Mouse (Mus musculus) adrenal gland, postnatal 36 days (tissue): ENCODE measurements at regions not wholly inside any gene's neighbourhood (a gene's known extent, or its start where the extent isn't known, plus 50 kb on each side); places are given as distances from the start of the nearest gene placed in this dataset.
A peak's percentile ranks its signal among the peaks of the same experiment; 100 is the strongest.
"Not testable (repeated sequence)": the region's sequence is repeated elsewhere in the genome, so short reads cannot be mapped to it uniquely, and the experiment has no call there.

Source experiments
- DNase-seq, 2 experiments: peaks; one replicate each; pipeline ENCODE4 v3.0.0; 2021; ENCODE audit warnings: mixed read lengths in 1 of 2

DNA sequence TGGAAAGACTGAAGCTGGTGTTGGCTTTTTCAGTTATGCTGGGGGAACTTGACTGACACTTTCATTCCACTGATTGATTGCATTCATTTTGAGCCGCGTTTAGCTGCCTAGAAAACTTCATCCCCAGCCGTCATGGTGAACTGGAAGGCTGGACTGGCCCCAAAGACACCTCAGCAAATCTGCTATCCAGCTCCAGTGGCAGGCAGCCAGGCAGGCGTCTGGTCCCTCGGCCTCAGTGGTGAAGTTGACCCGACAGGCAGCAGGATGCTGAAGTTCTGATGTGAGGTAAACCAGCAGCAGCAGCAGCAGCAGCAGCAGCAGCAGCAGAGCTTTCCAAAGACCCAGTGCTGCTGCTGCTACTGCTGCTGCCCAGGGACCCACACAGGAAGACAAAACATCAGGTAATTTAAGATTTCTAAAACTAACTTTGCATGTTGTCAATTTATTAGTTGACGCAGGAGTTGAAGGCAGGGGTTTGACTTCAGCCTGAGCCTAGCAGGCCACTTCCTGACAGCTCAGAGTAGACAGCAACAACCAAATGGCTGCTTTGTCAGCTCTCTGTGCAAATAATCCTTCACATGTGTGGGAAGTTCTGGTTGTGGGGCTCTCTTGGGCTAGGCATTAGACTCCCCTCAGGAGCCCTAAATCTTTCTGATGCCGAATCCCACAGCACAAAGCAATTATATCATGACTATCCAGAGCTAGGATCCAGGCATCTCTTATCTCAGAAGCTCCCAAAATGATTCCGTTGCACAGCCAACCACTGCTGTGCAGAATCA is 200.4 kb upstream of the Nhs start:
- DNase-seq, result peak in 1 of 2 experiments; percentile 18

DNA sequence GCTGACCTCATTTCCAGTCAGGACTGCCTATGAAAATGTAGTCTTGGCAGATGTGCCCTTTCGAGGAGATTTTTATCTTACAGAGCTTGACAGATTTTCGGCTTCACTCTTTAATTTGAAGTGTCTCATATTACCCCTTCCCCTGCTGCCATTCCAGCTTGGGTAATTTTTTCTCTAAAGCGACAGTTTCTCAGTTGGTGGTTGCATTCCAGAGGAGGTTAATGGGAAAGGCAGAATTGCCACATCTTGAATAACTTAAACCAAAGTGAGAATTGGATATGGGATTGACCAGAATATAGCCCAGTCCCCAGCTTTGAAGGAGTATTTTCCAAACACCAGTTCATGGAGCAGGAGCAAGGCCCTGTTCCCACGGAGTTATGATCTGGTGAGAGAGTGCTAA is 188.8 kb upstream of the Nhs start:
- no peak for DNase-seq

DNA sequence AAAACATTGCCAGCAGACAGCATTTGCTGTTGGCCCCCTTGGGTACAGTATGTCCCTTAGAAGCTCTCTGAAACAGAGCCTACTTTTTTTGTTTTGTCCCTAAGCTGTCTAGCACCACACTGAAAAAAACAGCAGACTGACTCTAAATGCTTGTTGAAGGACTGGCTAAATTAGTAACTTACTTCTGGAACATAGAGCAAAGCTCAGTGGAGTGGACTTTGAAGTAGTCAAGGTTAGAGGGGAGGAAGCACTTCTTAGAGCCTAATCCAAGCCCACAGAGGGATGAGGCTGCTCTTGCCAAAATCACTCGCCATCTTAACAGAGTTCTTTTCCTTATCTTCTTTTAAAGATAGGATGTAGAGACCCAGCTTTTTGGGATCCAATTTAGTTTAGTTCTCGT is 188.4 kb upstream of the Nhs start:
- DNase-seq, result peak in 1 of 2 experiments; percentile 0

DNA sequence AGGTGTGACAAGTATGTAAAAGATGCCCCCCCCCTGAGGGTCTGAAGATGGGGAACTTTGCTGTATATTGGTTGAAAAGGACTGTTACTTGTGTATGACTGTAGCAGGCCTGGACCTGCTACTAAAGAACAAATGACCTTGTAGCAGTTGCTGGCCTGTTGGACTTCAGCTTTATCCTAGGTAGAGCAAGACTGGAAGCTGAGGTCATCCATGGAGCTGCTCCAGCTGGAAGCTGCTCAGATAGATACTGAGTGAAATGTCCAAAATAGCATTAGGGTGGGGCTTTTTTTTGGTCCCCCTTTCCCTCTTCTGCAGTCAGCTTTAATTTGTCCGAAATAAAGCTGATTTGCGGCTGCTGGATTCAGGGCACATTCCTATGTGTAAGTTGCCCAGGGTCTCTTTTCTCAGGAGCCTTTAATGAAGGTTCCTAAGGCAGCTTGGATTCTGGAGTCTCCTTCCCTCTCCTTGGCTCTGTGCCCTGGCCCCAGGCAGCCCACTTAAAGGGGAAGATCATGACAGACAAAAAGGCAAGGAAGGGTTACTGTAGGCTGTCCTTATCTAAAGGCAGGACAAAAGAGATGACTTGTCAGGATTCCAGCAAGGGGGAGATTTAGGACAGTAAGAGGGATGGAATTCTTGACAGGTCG is 186.1 kb upstream of the Nhs start:
- peak; percentile 31 to 59 for DNase-seq

DNA sequence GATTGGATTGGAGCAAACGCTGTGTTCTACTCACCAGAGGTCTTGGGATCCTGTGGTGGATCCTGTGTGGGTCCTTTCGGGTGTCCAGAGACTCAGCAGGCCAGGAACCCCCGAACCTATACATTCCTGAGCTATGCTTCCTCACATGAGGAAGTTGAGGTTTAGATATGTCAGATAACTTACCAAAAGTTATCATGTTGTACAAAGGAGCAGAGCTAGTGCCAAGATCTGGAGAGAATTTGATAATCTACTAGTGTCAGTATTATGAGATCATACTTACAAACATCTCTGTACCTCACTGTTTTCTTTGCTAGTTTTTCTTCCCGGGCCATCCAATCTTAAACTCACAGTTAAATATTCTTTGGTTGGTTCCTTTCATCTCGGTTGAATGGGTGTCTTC is 172.6 kb upstream of the Nhs start:
- DNase-seq, result no peak

DNA sequence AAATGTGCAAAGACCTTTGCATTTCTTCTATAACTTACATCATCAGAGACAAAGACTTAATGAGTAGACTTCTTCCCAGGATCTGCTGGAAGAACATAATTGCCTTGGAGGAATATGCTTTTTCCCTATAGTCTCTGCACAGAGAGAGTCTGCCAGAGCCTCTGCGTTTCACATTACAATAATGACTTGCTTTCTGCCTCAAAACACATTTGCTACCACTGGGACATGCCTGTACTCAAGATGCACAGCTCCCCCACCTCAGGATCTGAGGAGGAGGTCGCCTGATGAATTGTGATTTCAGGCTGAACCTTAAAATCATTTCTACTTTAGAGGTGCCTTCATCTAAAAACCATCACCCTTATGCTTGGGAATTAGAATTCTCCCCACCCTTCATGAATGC is 148.1 kb upstream of the Nhs start:
- no peak for DNase-seq

DNA sequence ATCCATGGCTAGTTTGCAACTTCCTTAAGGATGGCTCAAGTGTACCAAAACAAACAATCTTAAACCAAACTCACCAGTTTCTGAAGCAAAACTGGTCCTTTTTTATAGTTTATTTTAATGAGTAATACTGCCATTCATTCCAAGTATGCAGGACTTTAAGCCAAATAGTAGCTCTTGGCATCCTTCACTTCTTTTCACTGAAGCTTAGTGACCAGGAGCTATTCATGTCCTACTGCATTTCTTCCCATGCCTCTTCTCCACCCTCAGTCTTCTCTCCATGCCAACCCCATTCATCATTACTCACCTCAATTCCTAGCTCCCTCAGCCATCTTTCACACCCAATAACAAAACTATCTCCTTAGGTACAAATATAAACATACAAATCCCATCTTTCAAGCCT is 144.6 kb upstream of the Nhs start:
- no peak for DNase-seq

DNA sequence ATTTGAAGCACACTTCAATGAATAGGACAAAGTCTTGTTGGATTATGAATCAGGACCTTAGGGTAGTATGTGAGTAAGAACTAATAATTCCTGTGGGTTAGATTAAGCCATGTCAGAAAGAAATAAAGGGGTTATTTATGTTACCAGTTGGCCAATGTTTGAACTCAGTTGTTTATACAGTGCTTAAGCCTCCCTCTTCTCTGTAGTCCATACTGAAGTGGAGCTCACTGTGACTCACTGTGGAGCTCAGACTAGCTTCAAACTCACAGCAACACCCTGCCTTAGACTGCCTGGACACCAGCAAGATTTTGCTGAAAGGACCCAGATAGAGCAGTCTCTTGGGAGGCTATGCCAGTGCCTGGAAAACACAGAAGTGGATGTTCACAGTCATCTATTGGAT is 143.3 kb upstream of the Nhs start:
- DNase-seq, result no peak

DNA sequence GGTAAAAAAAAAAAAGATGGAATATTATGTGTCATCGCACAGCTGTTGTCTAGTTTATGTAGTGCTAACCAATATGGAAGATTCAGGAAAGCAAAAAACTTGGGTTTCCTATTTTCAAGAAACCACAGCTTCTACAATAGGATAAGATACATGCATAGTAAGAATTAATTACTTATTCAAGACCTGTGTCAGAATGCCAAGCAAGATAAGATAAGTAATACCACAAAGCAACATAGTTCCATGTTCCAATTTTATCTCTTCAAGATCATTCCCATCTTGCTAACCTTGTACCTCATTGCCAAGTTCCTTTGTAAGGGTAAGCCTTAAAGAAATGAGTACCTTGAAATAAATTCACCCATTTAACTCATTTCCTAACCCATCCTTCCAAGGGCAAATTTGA is 131.7 kb upstream of the Nhs start:
- DNase-seq, result no peak

DNA sequence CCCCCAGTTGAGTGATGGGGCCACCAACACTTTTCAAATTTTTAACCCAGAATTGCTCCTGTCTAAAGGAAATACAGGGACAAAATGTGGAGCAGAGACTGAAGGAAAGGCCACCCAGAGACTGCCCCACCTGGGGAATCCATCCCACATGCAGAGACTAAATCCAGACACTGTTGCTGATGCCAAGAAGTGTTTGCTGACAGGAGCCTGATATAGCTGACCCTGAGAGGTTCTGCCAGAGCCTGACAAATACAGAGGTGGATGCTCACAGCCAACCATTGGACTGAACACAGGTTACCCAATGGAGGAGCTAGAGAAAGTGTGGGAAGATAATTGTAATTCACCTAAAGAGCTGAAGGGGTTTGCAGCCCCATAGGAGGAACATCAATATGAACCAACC is 126.6 kb upstream of the Nhs start:
- DNase-seq, result not testable (repeated sequence)

DNA sequence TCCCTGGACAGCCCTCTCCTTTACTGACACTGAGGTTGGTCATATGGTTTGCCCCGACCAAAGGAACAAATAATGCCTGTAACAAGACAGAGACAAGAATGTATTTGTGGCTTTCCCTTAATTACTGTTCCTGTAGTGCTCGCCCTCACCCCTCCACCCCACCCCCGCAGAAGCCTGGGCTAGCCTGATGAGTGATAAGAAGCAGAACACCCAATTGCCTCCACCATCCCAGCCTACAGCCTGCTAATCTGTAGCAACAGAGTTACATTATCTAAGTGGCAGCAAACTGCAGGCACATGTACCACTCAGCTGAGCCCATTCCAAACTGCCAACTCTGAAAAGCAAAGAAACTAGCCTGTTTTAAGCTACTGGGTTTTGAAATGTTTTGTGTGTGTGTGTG is 124.7 kb upstream of the Nhs start:
- no peak for DNase-seq

DNA sequence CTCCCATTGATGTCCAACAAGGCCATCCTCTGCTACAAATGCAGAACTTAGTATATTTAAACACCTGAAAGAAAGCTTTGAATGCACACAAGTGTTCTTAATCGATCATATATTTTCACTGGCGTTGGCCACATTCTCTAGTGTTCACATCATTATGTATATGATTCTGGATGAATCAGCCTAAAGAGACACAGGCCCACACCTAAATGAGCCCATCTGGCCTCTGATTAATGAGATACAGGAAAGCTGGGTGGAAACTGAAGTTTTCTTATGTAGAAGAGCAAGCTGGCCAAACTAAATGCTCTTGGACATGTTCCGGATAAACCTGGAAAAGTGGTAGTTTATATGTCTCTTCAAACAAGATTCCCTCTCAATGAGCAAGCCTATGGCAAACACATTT is 123.2 kb upstream of the Nhs start:
- no peak for DNase-seq

DNA sequence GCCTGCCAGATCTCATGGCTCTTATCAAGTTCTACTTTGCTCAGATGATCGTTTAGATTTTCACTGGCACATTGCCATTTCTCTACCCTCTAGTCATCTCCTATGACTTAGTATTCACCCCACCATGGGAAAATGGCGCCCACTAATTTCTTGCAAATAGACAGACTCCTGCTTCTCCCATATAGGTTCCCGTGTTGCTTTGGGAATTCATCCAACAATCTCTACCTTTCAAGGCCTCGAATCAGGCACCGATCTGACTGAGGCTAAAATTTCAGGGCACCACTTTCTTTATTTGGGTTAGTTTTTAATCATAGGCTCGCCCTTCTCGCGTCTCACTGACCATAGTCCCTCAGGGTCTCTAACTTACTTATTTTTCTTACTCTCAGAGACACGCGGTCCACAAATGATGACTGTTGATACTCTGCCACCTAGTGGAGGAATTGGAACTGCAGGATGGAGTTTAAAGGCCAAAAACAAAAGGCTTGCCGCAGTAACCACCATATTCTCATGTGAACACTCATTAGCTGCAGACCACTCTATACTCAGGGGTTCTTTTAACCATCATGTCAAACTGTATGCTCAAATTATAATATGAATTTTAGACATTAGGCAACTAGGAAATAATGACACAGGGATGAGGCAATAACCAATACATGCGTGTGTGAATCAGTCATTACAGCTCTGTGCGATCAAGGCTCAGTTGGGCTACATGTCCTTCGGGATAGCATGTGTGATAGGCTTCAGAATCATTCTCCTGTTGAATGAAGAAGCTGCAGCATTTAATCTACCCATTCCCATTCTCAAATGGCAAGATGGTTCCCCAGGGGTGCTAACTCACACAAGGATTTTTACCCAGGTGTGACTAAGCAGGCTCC is 119.5 kb upstream of the Nhs start:
- DNase-seq, result peak; percentile 21 to 51

DNA sequence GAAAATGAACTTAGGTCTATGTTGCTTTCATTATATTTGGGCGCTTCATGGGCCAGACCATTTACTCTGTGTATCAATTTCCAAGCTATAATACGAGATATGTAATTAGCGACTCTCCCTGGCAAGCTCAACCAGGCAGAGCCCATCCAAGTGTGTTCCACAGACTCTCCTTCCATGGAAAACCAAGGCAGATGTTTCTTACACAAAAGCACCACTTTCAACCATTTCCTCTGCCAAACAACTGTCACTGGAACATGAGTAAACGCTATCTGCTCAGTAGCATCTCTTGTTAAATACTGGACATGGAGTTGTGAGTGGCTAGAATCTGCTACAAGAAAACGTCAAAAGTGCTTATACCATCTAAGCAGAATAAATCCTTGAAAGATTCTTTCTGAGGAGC is 115.1 kb upstream of the Nhs start:
- no peak for DNase-seq

DNA sequence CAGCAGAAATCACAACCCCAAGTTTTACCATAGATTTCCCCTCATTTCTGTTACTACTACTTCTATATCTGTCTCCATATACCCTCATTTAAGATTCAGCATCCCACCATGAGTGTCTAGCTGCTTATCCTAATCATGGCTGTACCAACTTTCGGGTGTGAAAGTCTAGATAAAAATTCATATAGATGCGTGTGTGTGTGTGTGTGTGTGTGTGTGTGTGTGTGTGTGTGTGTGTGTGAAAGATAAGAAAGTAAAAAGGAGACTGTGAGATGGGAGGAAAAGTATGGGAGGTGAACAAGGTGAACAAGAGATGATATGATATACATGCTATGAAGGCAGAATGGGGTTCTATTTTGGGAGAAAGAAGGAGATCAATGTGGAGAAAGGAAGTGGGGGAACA is 111.7 kb upstream of the Nhs start:
- no peak for DNase-seq

DNA sequence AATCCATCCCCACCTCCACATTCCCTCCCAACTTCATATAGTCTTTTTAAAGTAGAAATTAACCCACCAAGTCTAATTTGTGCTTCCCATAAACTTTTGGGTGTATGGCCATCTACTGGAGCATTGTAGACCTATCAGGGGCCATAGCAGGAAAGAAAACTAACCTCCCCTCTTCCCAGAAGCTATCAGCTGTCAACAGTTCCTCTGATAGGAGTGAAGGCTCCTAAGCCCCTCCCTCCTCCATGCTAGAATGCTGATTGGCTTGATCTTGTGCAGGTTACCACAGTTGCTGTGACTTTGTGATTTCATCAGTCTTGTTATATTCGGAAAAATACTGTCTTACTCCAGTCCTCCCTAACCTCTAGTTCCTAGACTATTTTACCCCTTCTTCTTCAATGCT is 109.4 kb upstream of the Nhs start:
- no peak for DNase-seq

DNA sequence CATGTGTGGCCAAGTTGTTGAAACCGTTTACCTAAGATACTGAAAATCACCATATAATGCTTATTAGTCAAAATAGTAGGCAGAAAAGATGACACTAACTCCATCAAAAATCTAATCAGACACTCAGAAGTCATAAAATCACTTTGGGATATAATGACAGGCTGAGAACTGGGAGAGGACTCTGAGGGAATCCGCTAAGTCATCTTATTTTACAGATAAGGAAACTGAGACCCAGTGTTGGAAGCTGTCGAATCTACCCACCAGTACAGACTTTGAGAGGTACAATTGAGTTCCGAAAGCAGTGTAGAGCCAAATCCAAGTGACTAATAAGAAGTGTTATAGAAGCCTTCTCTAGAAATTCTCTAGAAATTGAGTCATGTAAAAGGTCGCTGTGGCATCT is 108.6 kb upstream of the Nhs start:
- DNase-seq, result no peak

DNA sequence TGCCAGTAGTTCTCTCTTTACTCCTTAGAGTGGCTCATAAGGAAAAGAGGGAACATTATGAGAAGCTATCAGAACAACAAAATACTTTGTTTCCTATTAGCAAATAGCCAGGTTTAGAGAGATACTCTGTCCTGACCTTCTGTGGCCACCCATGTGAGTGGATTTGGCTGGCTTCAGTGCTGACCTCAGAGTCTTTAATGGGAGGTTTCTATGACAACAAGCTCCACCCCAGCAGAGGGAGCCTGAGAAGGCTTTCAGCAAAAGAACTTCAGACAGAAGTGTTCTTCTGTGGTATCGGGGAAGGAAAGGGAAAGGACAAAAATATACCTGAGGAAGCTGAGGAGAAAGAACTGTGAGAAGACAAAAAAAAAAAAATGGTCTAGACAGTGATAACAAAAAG is 108.1 kb upstream of the Nhs start:
- DNase-seq, result peak; percentile 47 to 68

DNA sequence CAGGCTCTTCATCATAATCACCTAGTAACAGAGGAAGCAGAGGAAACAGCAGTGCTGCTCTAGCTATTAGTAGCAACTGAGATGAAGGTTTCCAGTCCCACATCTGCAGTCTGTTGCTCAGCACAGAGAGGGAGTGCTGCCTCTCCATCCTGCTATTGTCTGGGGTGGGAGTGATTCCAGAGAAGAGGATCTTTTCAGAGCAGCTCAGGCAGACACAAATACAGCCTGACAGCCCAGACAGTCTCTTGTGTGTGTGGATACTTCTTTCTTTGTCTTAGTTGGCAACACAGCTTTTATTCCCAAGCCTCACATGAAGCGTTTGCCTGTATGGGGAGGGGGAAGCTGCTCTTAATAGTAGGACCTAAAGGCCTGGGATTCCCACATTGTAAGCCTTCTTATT is 107.2 kb upstream of the Nhs start:
- no peak for DNase-seq

DNA sequence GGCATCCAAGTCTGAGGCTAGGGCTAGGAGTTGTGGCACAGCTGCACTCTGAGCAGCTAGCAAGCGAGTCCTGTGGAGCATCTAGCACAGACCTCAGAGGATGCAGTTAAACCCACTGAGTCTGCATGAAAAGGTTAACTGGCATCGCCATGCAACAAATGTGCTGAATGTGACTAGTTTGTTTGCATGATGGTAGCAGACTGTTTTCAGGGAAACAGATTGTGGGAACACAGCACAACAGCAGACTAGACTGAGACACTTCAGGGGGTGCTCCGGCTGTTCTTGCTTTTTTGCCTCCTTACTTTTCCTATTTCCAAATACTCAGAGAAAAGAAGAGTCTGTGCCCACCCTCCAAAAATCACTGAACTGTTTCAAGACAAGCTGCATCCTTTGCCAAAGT is 97.9 kb upstream of the Nhs start:
- no peak for DNase-seq

DNA sequence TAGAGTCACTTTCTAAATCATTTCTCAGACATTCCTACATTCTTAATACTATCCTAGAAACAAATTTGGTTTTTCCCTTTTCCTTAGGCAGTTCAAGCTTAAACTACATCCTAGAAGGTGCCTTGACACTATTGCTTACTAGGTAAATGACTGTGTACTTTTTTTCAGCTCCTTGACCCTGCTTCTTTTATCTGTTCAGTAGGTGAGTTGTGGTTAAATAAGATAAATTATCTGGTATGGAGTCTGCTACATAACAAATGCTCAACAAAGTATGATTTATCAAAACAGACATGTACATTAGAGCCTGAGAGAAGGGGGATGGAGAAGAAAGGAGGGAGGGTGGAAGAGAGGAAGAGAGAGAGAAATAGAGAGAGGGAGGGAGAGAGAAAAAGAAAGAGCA is 96.3 kb upstream of the Nhs start:
- no peak for DNase-seq

DNA sequence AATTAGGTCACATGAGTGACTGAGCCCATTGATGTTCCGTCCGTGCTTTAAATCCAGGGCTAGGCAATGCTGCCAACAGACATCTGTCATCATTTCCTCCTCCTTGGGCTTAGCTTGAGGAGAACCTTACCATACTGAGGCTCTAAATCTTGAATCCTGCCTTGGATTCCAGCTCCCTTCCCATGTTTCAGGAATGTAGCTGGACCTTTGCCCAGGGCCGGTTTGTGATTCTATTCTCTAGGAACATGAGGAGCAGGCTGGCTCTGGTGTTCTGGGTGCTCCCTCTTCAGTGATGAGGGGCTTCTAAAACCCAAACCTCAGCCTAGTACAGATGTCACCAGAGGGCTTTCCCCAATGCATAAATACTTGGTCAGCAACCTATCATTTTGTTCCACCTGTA is 81.8 kb upstream of the Nhs start:
- DNase-seq, result peak in 1 of 2 experiments; percentile 12

DNA sequence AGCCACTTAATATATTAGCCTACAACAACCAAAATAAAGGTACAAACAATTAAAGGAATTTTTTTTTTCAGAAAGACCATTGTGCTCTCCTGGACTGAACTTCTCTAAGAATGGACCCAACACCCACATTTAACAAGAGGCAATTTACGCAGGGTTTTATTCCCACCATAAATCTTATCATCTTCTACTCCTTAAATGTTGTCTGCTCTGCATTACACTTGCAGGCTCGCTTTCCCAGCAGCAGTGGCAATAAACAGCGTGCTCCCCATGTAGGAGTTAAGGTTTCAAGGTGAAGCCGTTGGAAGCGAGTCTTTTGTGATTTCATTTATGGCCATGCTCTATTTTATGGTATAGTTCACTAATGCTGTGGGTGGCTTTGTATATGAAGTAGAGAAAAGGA is 76.0 kb upstream of the Nhs start:
- no peak for DNase-seq
